Mouse (Mus musculus) natural killer cell, adult 2 months (primary cell): ENCODE results near the gene Hdac4.

Source experiments
- DNase-seq, 2 experiments: peaks; one replicate each; pipeline ENCODE4 v3.0.0; 2022; ENCODE audit warnings: low spot score in 2 of 2

Hdac4 gene

GRCm38 (mm10) chr1:92030541-92030940 lies 165.0 kb downstream of the Hdac4 start:
- DNase-seq: no peak

GRCm38 (mm10) chr1:92028158-92028557 lies 167.3 kb downstream of the Hdac4 start:
- DNase-seq: no peak

- DNase-seq: no peak
These were observed 169.1 kb downstream of the Hdac4 start for GRCm38 (mm10) chr1:92026351-92026750.

- no peak for DNase-seq
These were observed 171.6 kb downstream of the Hdac4 start for GRCm38 (mm10) chr1:92023906-92024305.

- no peak for DNase-seq
These were observed 173.5 kb downstream of the Hdac4 start for GRCm38 (mm10) chr1:92022009-92022408.

- DNase-seq: no peak
These were observed 179.4 kb downstream of the Hdac4 start for GRCm38 (mm10) chr1:92015938-92016672.

GRCm38 (mm10) chr1:92015252-92015651 lies 180.2 kb downstream of the Hdac4 start:
- DNase-seq: no peak

GRCm38 (mm10) chr1:92014496-92014895 lies 181.0 kb downstream of the Hdac4 start:
- no peak for DNase-seq

- DNase-seq: peak; percentile 4 to 7
These were observed 188.8 kb downstream of the Hdac4 start for GRCm38 (mm10) chr1:92006666-92007065.

GRCm38 (mm10) chr1:92005617-92005940 lies 189.9 kb downstream of the Hdac4 start:
- DNase-seq: no peak

- DNase-seq: no peak
These were observed 190.4 kb downstream of the Hdac4 start for GRCm38 (mm10) chr1:92004906-92005616.

- no peak for DNase-seq
These were observed 191.4 kb downstream of the Hdac4 start for GRCm38 (mm10) chr1:92004122-92004521.

GRCm38 (mm10) chr1:92000226-92000625 lies 195.3 kb downstream of the Hdac4 start:
- no peak for DNase-seq

- no peak for DNase-seq
These were observed 201.8 kb downstream of the Hdac4 start for GRCm38 (mm10) chr1:91993658-91994165.

- no peak for DNase-seq
These were observed 202.8 kb downstream of the Hdac4 start for GRCm38 (mm10) chr1:91992652-91993051.

GRCm38 (mm10) chr1:91991597-91991996 lies 203.9 kb downstream of the Hdac4 start:
- no peak for DNase-seq

- no peak for DNase-seq
These were observed 204.6 kb downstream of the Hdac4 start for GRCm38 (mm10) chr1:91990852-91991251.

GRCm38 (mm10) chr1:91988866-91989265 lies 206.6 kb downstream of the Hdac4 start:
- DNase-seq: no peak

- no peak for DNase-seq
These were observed 208.1 kb downstream of the Hdac4 start for GRCm38 (mm10) chr1:91987431-91987830.

- DNase-seq: no peak
These were observed 209.7 kb downstream of the Hdac4 start for GRCm38 (mm10) chr1:91985783-91986182.

GRCm38 (mm10) chr1:91984507-91984906 lies 211.0 kb downstream of the Hdac4 start:
- peak; percentile 36 for DNase-seq

GRCm38 (mm10) chr1:91981381-91981780 lies 214.1 kb downstream of the Hdac4 start:
- no peak for DNase-seq

GRCm38 (mm10) chr1:91978443-91978842 lies 217.1 kb downstream of the Hdac4 start:
- no peak for DNase-seq
